Mouse (Mus musculus) intestine, postnatal 0 days (tissue): ENCODE results near the gene Fgfr2. TPM values are rescaled to one million over a fixed set of nuclear protein-coding genes. Genes with fewer than 3 reads are reported as not detected.

ENCODE experiments used
- ATAC-seq: fragments of 200-750 bp; cut with Nextera tagmentation; 2 replicates; pipeline ENCODE4 v1.8.0; 2017; ENCODE audit warnings: mild to moderate bottlenecking, moderate TSS enrichment, moderate library complexity
- H3K27ac ChIP-seq: fragments of 300-500 bp; sonication (generic); 2 replicates; pipeline ENCODE4 v1.5.1; 2014; ENCODE audit warnings: mild to moderate bottlenecking, low read depth, low read length, moderate library complexity
- H3K27me3 ChIP-seq: fragments of 300-500 bp; sonication (generic); replicated peaks from 2 replicates; pipeline ENCODE4 v1.6.1; 2014; ENCODE audit warnings: low read length, mixed read lengths; ENCODE audit not compliant: control insufficient read depth, insufficient read depth
- H3K36me3 ChIP-seq: fragments of 300-500 bp; sonication (generic); 2 replicates; pipeline ENCODE4 v1.6.1; 2014; ENCODE audit warnings: mild to moderate bottlenecking, moderate library complexity; ENCODE audit not compliant: control insufficient read depth, insufficient read depth
- H3K4me1 ChIP-seq: fragments of 300-500 bp; sonication (generic); replicated peaks from 2 replicates; pipeline ENCODE4 v1.6.1; 2014; ENCODE audit warnings: antibody characterized with exemption, low read length, mixed read lengths; ENCODE audit not compliant: control insufficient read depth, insufficient read depth
- H3K4me2 ChIP-seq: fragments of 300-500 bp; sonication (generic); replicated peaks from 2 replicates; pipeline ENCODE4 v1.6.1; 2014; ENCODE audit warnings: low read depth, mild to moderate bottlenecking, moderate library complexity
- H3K4me3 ChIP-seq: fragments of 300-500 bp; sonication (generic); 2 replicates; pipeline ENCODE4 v1.5.1; 2014; ENCODE audit warnings: low read depth, low read length
- H3K9ac ChIP-seq: fragments of 300-500 bp; sonication (generic); 2 replicates; pipeline ENCODE4 v1.6.1; 2014; ENCODE audit warnings: mild to moderate bottlenecking, low read depth, low read length
- H3K9me3 ChIP-seq: fragments of 300-500 bp; sonication (generic); 2 replicates; pipeline ENCODE4 v1.6.1; 2016; ENCODE audit warnings: mixed run types; ENCODE audit not compliant: control insufficient read depth
- CTCF ChIP-seq: sonication (generic); IDR thresholded peaks from 2 replicates; pipeline ENCODE4 v1.5.1; 2016; ENCODE audit warnings: low read depth, mild to moderate bottlenecking, control low read depth, antibody characterized with exemption, moderate library complexity
- WGBS: fragments of 180-500 bp; shearing (Covaris S2); extraction: QIAGEN DNeasy Blood & Tissue Kit; methylation state at CpG from one replicate; pipeline ENCODE4 v1.1.7; 2014; 5-methylcytosine and 5-hydroxymethylcytosine counted together
- polyA plus RNA-seq: library from polyadenylated mRNA; unstranded; fragments of >200 nt; fragmentation: Nextera tagmentation; extraction: Ambion mirVana; gene quantifications from 2 replicates; pipeline ENCODE4 v1.2.1, GENCODE M21; 2015

Gene Fgfr2
- polyA plus RNA-seq, 1 experiment from 2014 or later, result 29.5 TPM

- Histone ChIP-seq H3K4me3 (no peak overlapping the region), H3K36me3 (no peaks in the 10 kb centered on the region), H3K27ac (no peak overlapping the region), H3K4me2 (no peak overlapping the region), H3K27me3 (no peaks in the 10 kb centered on the region), H3K9ac (no peak overlapping the region), H3K9me3 (no peaks in the 10 kb centered on the region), H3K4me1 (no peaks in the 10 kb centered on the region)
- 71% methylated on average over 2 of the region's 2 CpGs for WGBS
- TF ChIP-seq CTCF, result no peak
- ATAC-seq, result no peak
Observed at GRCm38 (mm10) chr7:131503739-131504138, 1619.4 kb downstream of the Fgfr2 start.

- Histone ChIP-seq H3K4me1 (no peaks in the 10 kb centered on the region), H3K27ac (no peak overlapping the region), H3K27me3 (no peaks in the 10 kb centered on the region), H3K9ac (no peak overlapping the region), H3K9me3 (no peaks in the 10 kb centered on the region), H3K4me2 (no peak overlapping the region), H3K4me3 (no peak overlapping the region), H3K36me3 (no peaks in the 10 kb centered on the region)
- WGBS, result 94% methylated on average over 5 of the region's 5 CpGs
- TF ChIP-seq CTCF, result no peak
- ATAC-seq, result no peak
Observed at GRCm38 (mm10) chr7:131478403-131478802, 1644.7 kb downstream of the Fgfr2 start.

GRCm38 (mm10) chr7:131477140-131477539 is 1646.0 kb downstream of the Fgfr2 start:
- TF ChIP-seq CTCF, result no peak
- Histone ChIP-seq H3K9me3 (no peaks in the 10 kb centered on the region), H3K4me3 (no peak overlapping the region), H3K36me3 (no peaks in the 10 kb centered on the region), H3K9ac (no peak overlapping the region), H3K4me2 (no peak overlapping the region), H3K4me1 (no peaks in the 10 kb centered on the region), H3K27ac (no peak overlapping the region), H3K27me3 (no peaks in the 10 kb centered on the region)
- 33% methylated on average over 8 of the region's 8 CpGs for WGBS
- ATAC-seq, result no peak

GRCm38 (mm10) chr7:131471551-131471950 is 1651.6 kb downstream of the Fgfr2 start:
- H3K4me1 ChIP-seq, result no peaks in the 10 kb centered on the region
- TF ChIP-seq CTCF, result no peak
- no peak overlapping the region for H3K27ac ChIP-seq
- no peak overlapping the region for H3K4me2 ChIP-seq
- no peak overlapping the region for H3K9ac ChIP-seq
- 87% methylated on average over 5 of the region's 5 CpGs for WGBS
- no peak for ATAC-seq
- H3K27me3 ChIP-seq, result no peaks in the 10 kb centered on the region
- H3K36me3 ChIP-seq, result no peaks in the 10 kb centered on the region
- H3K4me3 ChIP-seq, result no peak overlapping the region
- no peaks in the 10 kb centered on the region for H3K9me3 ChIP-seq

- ATAC-seq, result no peak
- peak; percentile 50 for TF ChIP-seq CTCF
- WGBS, result 62% methylated on average over 3 of the region's 3 CpGs
Observed at GRCm38 (mm10) chr7:131469506-131469905, 1653.6 kb downstream of the Fgfr2 start.

GRCm38 (mm10) chr7:131467312-131467711 is 1655.8 kb downstream of the Fgfr2 start:
- no peak for ATAC-seq
- no peaks in the 10 kb centered on the region for H3K9me3 ChIP-seq
- H3K36me3 ChIP-seq, result no peaks in the 10 kb centered on the region
- no peak overlapping the region for H3K27ac ChIP-seq
- H3K9ac ChIP-seq, result no peak overlapping the region
- WGBS, result 77% methylated on average over 3 of the region's 3 CpGs
- H3K27me3 ChIP-seq, result no peaks in the 10 kb centered on the region
- TF ChIP-seq CTCF, result no peak
- H3K4me3 ChIP-seq, result no peak overlapping the region
- H3K4me2 ChIP-seq, result no peak overlapping the region
- H3K4me1 ChIP-seq, result no peaks in the 10 kb centered on the region

More at GRCm38 (mm10) chr7:131469506-131469905, 1653.6 kb downstream of the Fgfr2 start:
- Histone ChIP-seq H3K4me3 (no peak overlapping the region), H3K27ac (no peak overlapping the region), H3K4me2 (no peak overlapping the region), H3K9me3 (no peaks in the 10 kb centered on the region), H3K9ac (no peak overlapping the region), H3K36me3 (no peaks in the 10 kb centered on the region), H3K4me1 (no peaks in the 10 kb centered on the region), H3K27me3 (no peaks in the 10 kb centered on the region)

GRCm38 (mm10) chr7:131465735-131466134 is 1657.4 kb downstream of the Fgfr2 start:
- H3K36me3 ChIP-seq, result no peaks in the 10 kb centered on the region
- no peak for ATAC-seq
- no peaks in the 10 kb centered on the region for H3K9me3 ChIP-seq
- H3K4me3 ChIP-seq, result no peak overlapping the region
- TF ChIP-seq CTCF, result no peak
- H3K9ac ChIP-seq, result no peak overlapping the region
- 59% methylated on average over 3 of the region's 3 CpGs for WGBS
- H3K4me2 ChIP-seq, result no peak overlapping the region
- H3K27me3 ChIP-seq, result no peaks in the 10 kb centered on the region
- no peak overlapping the region for H3K27ac ChIP-seq
- H3K4me1 ChIP-seq, result no peaks in the 10 kb centered on the region
